Mouse (Mus musculus): ENCODE results near the gene Fbxo2. TPM values are rescaled to one million over a fixed set of nuclear protein-coding genes. Genes with fewer than 3 reads are reported as not detected.

Fbxo2 gene
- polyA plus RNA-seq, 1 experiment from 2014 or later = 1.0 TPM

DNA sequence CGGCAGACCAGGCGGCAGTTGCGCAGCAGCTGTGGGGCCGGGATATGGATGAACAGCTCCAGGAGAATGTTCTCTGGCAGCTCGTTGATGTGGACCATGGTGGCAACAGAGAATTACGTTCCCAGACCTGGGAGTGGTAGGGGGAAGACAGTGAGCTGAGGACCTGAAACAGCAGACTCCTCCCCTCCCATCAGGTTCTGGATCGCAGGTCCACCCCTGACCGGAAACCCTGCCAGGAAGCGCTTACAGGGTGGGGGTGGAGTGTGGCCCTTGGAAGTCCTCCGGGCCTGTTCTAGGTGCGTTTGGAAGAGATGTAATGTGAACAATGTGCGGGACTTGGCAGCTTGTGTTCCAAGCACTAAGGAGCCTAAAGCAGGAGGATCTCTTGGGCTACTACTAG is 10.9 kb upstream of the Fbxo2 start:
- Histone ChIP-seq H3K27ac (no peak overlapping the region), H3K9ac (no peak overlapping the region), H3K9me3 (no peaks in the 10 kb centered on the region), H3K4me3 (replicated peaks) (no peak overlapping the region), H3K36me3 (no peaks in the 10 kb centered on the region), H3K4me2 (no peak overlapping the region), H3K4me1 (peaks cover 14% of the 10 kb centered on the region), H3K27me3 (replicated peaks) (no peaks in the 10 kb centered on the region)
- 66% methylated on average over 12 of the region's 12 CpGs for WGBS
- no peak for ATAC-seq (ENCODE audit: insufficient read depth, low FRiP score, low read depth)

DNA sequence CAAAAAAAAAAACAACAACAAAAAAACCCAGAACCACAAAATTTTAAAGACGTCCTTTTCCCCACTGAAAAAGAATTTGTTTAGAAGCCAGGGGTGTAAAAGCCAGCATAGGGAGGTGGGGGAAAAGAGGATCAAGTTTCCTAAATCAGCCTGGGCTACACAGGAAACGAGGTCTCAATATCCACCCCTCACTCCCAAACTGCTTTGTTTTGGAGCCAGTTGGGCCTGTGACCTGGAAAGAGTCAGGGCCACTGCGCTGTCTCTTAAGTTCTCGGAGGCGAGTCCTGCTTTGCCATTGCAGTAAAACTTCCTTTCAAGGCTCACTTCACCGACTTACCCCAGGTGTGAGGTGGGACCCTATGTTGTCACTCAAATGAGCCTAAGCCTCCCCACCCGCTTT is 10.2 kb upstream of the Fbxo2 start:
- Histone ChIP-seq H3K27me3 (replicated peaks) (no peaks in the 10 kb centered on the region), H3K27ac (peak overlapping the region; percentile 21; the same call in 1 of the 2 replicates), H3K36me3 (no peaks in the 10 kb centered on the region), H3K9ac (no peak overlapping the region), H3K4me2 (no peak overlapping the region), H3K4me3 (replicated peaks) (no peak overlapping the region), H3K4me1 (peaks cover 14% of the 10 kb centered on the region), H3K9me3 (no peaks in the 10 kb centered on the region)
- no peak for ATAC-seq (ENCODE audit: insufficient read depth, low FRiP score, low read depth)
- 56% methylated on average over 7 of the region's 7 CpGs for WGBS

DNA sequence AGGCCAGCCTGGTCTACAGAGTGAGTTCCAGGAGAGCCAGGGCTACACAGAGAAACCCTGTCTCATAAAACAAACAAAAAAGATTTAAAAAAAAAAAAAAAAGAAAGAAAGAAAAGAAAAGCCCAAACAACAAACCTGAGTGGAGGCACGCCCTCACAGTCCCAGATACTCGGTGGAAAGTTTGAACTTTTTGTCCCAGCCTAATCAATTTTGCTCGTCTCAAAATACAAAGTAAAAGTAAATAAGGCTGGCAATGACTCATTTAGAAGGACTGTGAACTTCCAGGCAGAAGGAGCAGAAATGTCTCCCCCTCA is 9.5 kb upstream of the Fbxo2 start:
- H3K27ac ChIP-seq = peak overlapping the region; percentile 79; the same call in 1 of the 2 replicates
- H3K4me2 ChIP-seq = peak overlapping the region; percentile 96
- H3K4me3 ChIP-seq (replicated peaks) = peak overlapping the region; percentile 67
- H3K9ac ChIP-seq = no peak overlapping the region
- H3K36me3 ChIP-seq = no peaks in the 10 kb centered on the region
- H3K4me1 ChIP-seq = peaks cover 14% of the 10 kb centered on the region
- WGBS = 25% methylated on average over 3 of the region's 3 CpGs
- ATAC-seq (ENCODE audit: insufficient read depth, low FRiP score, low read depth) = no peak
- no peaks in the 10 kb centered on the region for H3K27me3 ChIP-seq (replicated peaks)
- no peaks in the 10 kb centered on the region for H3K9me3 ChIP-seq

DNA sequence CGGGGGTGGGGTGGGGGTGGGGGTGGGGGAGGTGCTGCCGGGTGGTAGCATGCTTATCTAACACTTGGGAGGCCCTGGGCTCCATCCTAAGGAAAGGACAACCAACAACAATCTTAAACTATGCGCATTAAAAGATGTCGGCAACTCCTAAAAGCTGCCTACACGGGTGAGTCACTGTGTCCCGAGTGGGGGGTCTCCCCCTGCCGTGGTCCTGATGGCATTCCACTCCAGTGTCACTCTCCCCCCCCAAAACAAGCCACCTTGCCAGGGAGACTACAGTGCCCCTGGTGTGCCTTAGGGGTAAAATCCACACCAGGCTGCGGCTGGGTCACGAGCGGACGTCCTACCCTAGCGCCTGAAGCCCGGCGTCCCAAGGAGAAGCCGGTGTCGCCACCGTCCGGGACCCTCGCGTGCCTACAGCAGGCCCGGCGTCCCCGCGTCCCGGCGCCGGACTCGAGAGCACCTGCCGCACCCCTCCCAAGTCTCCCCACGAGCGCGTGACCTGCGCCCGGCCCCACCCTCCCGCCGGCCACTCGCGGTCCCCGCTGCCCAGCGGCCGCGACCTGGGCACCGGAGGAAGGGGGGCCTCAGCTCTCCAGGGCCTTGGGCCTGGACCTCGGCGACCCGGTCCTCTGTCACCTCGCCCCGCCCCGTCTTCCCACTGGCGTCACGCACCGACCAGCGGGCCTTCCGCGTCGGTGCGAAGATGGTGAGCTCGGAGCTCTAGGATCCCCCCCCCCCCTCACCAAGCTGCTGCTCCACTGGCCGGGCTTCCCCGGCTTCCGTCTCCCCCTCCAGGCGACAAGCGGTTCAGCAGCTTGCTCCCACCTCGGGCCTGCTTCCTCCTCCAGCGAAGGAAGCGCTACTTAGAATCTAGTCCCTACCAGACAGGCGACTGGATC is 8.9 kb upstream of the Fbxo2 start, which contains the start of gene Fbxo6:
TSS of gene Fbxo6 (minus strand) at position 874 of the 902 bp plus-strand sequence.
- peak; percentile 84 for ATAC-seq (ENCODE audit: insufficient read depth, low FRiP score, low read depth)
- H3K4me3 ChIP-seq (replicated peaks) = peak within 1 kb of the TSS; percentile 67
- H3K4me1 ChIP-seq = peaks cover 14% of the 10 kb centered on the region
- no peaks in the 10 kb centered on the region for H3K27me3 ChIP-seq (replicated peaks)
- H3K27ac ChIP-seq = peak within 1 kb of the TSS; percentile 79
- H3K9me3 ChIP-seq = no peaks in the 10 kb centered on the region
- under 1% methylated on average over 67 of the region's 67 CpGs for WGBS
- no peaks in the 10 kb centered on the region for H3K36me3 ChIP-seq
- H3K9ac ChIP-seq = peak within 1 kb of the TSS; percentile 61
- peak within 1 kb of the TSS; percentile 96 for H3K4me2 ChIP-seq

GRCm38 (mm10) chr4:148152547-148152946 is 7.9 kb upstream of the Fbxo2 start:
- Histone ChIP-seq H3K9ac (no peak overlapping the region), H3K27me3 (replicated peaks) (no peaks in the 10 kb centered on the region), H3K4me1 (peaks cover 14% of the 10 kb centered on the region), H3K4me2 (no peak overlapping the region), H3K9me3 (no peaks in the 10 kb centered on the region), H3K27ac (no peak overlapping the region), H3K36me3 (no peaks in the 10 kb centered on the region), H3K4me3 (replicated peaks) (no peak overlapping the region)
- ATAC-seq (ENCODE audit: insufficient read depth, low FRiP score, low read depth) = no peak
- 87% methylated on average over 5 of the region's 5 CpGs for WGBS

- Histone ChIP-seq H3K9me3 (no peaks in the 10 kb centered on the region), H3K36me3 (no peaks in the 10 kb centered on the region), H3K27me3 (replicated peaks) (0 out of 2 replicates have a peak, but pooled peaks cover 6% of the 10 kb centered on the region), H3K9ac (no peak overlapping the region), H3K4me1 (peaks cover 20% of the 10 kb centered on the region), H3K4me3 (replicated peaks) (no peak overlapping the region), H3K4me2 (no peak overlapping the region), H3K27ac (no peak overlapping the region)
- WGBS = 89% methylated on average over 4 of the region's 4 CpGs
- no peak for ATAC-seq (ENCODE audit: insufficient read depth, low FRiP score, low read depth)
Observed at GRCm38 (mm10) chr4:148154006-148154405, 6.4 kb upstream of the Fbxo2 start.

GRCm38 (mm10) chr4:148154982-148155381 is 5.4 kb upstream of the Fbxo2 start:
- no peak overlapping the region for H3K4me2 ChIP-seq
- no peak for ATAC-seq (ENCODE audit: insufficient read depth, low FRiP score, low read depth)
- no peak overlapping the region for H3K4me3 ChIP-seq (replicated peaks)
- 59% methylated on average over 3 of the region's 3 CpGs for WGBS
- no peak overlapping the region for H3K27ac ChIP-seq
- no peaks in the 10 kb centered on the region for H3K36me3 ChIP-seq
- no peaks in the 10 kb centered on the region for H3K9me3 ChIP-seq
- H3K27me3 ChIP-seq (replicated peaks) = 0 out of 2 replicates have a peak, but pooled peaks cover 6% of the 10 kb centered on the region
- peaks cover 25% of the 10 kb centered on the region for H3K4me1 ChIP-seq
- H3K9ac ChIP-seq = no peak overlapping the region

- ATAC-seq (ENCODE audit: insufficient read depth, low FRiP score, low read depth) = no peak
- no peaks in the 10 kb centered on the region for H3K9me3 ChIP-seq
- peak overlapping the region; percentile 56 for H3K4me3 ChIP-seq (replicated peaks)
- peaks cover 16% of the 10 kb centered on the region; the same call in 1 of the 2 replicates for H3K4me1 ChIP-seq
- no peak overlapping the region for H3K27ac ChIP-seq
- peak overlapping the region; percentile 100 for H3K4me2 ChIP-seq
- WGBS = 37% methylated on average over 27 of the region's 27 CpGs
- no peaks in the 10 kb centered on the region for H3K36me3 ChIP-seq
- no peak overlapping the region for H3K9ac ChIP-seq
- H3K27me3 ChIP-seq (replicated peaks) = peaks cover 40% of the 10 kb centered on the region
Observed at GRCm38 (mm10) chr4:148158436-148159348, 1.7 kb upstream of the Fbxo2 start.

- Histone ChIP-seq H3K4me3 (replicated peaks) (peak overlapping the region; percentile 56), H3K36me3 (no peaks in the 10 kb centered on the region), H3K9ac (peak overlapping the region; percentile 13; the same call in 1 of the 2 replicates), H3K27me3 (replicated peaks) (peaks cover 50% of the 10 kb centered on the region), H3K9me3 (no peaks in the 10 kb centered on the region), H3K4me1 (peaks cover 26% of the 10 kb centered on the region), H3K4me2 (peak overlapping the region; percentile 100), H3K27ac (no peak overlapping the region)
- peak; percentile 87 for ATAC-seq (ENCODE audit: insufficient read depth, low FRiP score, low read depth)
- under 1% methylated on average over 52 of the region's 55 CpGs for WGBS
Observed at GRCm38 (mm10) chr4:148159544-148160435, 631 bp upstream of the Fbxo2 start.

- under 1% methylated on average over 29 of the region's 29 CpGs for WGBS
- Histone ChIP-seq H3K4me2 (peak overlapping the region; percentile 60), H3K36me3 (no peaks in the 10 kb centered on the region), H3K9me3 (no peaks in the 10 kb centered on the region), H3K4me3 (replicated peaks) (peak overlapping the region; percentile 28), H3K27ac (no peak overlapping the region), H3K9ac (no peak overlapping the region), H3K27me3 (replicated peaks) (peaks cover 67% of the 10 kb centered on the region), H3K4me1 (peaks cover 29% of the 10 kb centered on the region)
- peak; percentile 53 for ATAC-seq (ENCODE audit: insufficient read depth, low FRiP score, low read depth)
Observed at GRCm38 (mm10) chr4:148164002-148164439, 3.6 kb downstream of the Fbxo2 start.

GRCm38 (mm10) chr4:148164461-148164860 is 4.0 kb downstream of the Fbxo2 start:
- no peaks in the 10 kb centered on the region for H3K9me3 ChIP-seq
- no peaks in the 10 kb centered on the region for H3K36me3 ChIP-seq
- peak overlapping the region; percentile 28; the same call in 1 of the 2 replicates for H3K4me3 ChIP-seq (replicated peaks)
- no peak for ATAC-seq (ENCODE audit: insufficient read depth, low FRiP score, low read depth)
- no peak overlapping the region for H3K9ac ChIP-seq
- H3K4me2 ChIP-seq = peak overlapping the region; percentile 60
- H3K27ac ChIP-seq = no peak overlapping the region
- WGBS = 3% methylated on average over 16 of the region's 16 CpGs
- H3K27me3 ChIP-seq (replicated peaks) = peaks cover 69% of the 10 kb centered on the region
- peaks cover 25% of the 10 kb centered on the region for H3K4me1 ChIP-seq

Measured in stomach, embryonic 15.5 days (tissue).